Mouse (Mus musculus) large intestine, adult 2 months (tissue): ENCODE measurements around the gene Lif. TPM values are rescaled to one million over a fixed set of nuclear protein-coding genes. Genes with fewer than 3 reads are reported as not detected.

ENCODE experiments used
- DNase-seq: peaks from one replicate; pipeline ENCODE4 v3.0.0-alpha.2; 2012; ENCODE audit warnings: low read depth, low spot score
- WGBS: fragments of 180-500 bp; shearing (Covaris S2); methylation state at CpG from one replicate; pipeline ENCODE4 v1.1.7; 2018; 5-methylcytosine and 5-hydroxymethylcytosine counted together
- polyA plus RNA-seq: library from polyadenylated mRNA; depleted of rRNA; stranded (reverse); fragments of >200 nt; gene quantifications from 2 replicates; pipeline ENCODE4 v1.2.3, GENCODE M21; 2012; rRNA removed

Gene Lif
- polyA plus RNA-seq, 1 experiment = 2.9 TPM

- no peak for DNase-seq
- 86% methylated on average over 4 of the region's 4 CpGs for WGBS
Observed at GRCm38 (mm10) chr11:4309613-4310012, 52.3 kb downstream of the Lif start.

DNA sequence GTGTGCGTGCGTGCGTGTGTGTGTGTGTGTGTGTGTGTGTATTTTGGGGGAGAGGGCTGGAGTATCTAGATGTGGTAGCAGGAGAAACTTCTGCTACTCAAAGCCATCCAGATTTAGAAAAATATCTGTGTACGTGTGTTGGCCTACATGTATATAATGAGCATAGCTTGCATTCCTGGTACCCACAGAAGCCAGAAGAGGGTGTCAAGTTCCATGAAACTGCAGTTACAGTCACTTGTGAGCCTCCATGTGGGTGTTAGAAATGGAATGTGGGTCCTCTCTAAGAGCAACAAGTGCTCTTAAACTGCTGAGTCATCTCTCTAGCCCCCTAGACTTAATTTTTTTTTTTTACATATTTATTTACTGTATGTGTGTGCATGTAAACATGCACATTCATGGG is 53.0 kb downstream of the Lif start:
- no peak for DNase-seq
- WGBS = 85% methylated on average over 4 of the region's 4 CpGs

DNA sequence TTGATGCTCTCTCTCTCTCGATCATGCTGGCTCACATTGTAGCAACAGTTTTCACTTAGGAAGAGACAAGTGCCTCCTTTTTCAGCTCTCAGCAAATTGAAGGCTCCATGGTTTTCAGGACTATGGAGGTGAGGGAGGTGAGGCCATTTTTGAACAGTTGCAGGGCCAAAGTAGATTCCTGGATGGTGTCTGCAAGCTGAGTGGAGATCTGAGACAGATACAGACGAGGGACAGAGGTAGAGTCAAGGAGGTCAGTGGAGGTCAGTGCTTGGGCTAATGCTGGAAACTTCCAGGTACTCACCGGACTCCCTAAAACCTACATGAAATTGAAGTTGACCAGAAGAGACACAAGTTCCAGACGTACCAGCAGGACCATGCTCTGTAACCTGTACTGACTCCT is 54.8 kb downstream of the Lif start:
- DNase-seq = no peak
- 88% methylated on average over 4 of the region's 4 CpGs for WGBS

GRCm38 (mm10) chr11:4317287-4317686 is 59.9 kb downstream of the Lif start:
- no peak for DNase-seq
- WGBS = 56% methylated on average over 5 of the region's 5 CpGs

DNA sequence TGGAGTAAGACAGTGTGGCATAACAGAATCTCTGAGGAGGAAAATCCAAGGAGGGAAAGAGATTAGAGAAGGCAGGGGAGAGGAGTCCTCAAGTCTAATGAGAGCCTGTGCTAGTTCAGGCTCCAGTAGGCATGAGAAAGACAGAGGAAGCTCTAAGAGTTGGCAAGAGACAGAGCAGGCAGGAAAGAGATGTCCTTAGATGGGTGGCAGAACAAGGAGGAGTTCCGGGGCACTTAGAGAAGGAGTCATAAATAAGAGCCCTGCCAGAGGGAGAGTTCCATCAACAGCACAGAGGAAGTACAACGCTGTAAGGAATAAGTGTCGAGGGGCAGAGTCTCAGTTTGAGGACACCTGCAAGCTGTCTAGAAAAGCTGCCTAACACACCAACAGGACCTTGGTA is 60.7 kb downstream of the Lif start:
- DNase-seq = no peak
- WGBS = 14% methylated on average over 3 of the region's 3 CpGs

DNA sequence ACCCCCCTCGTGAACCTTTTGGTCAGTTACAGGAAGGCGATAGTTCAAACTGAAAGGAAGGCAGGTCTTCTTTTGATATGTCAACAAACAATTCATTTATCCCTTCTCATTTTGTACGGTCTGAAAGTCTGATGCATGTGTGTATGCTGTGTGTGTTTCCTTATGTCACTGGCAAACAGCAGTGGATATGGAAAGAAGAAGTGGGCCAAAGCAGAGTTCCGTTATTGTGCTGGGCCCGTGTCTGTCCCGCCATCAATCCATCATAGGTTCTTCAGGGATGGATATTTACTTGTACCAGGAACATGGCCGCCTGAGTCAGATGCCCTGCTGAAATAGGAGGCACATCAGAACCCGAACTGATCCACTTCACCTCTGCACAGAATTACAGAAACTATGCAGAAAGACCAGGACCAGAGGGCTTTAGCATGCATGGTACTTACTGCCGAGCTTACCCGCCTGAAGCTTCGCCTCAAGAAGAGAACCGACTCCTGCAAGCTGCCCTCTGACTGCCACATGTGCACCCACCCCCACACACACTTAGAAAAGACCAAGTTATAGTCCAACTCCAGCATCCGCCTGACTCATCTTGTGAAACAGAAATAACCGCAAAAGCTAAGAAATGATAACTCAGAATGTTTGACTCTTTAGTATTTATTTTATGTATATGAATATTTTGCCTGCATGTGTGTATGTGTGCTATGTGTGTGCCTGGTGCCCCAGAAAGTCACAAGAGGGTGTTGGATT is 62.0 kb downstream of the Lif start:
- no peak for DNase-seq
- 86% methylated on average over 14 of the region's 14 CpGs for WGBS

DNA sequence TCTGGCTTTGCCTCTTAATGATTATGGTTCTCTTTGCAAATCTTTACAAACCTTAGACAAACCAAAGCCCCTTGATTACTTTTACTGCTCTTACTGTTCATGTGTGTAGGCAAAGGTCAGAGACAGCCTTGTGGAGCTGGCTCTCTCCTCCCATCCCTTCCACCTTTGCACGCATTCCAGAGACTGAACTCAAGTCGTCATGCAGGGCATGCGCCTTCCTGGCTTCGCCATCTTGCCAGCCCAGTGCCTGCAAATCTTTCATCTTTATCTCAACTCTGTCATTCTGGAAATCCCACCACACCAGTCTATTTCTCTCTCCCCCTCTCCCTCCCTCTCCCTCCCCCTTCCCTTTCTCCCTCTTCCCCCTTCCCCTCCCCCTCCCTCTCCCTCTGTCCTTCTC is 63.5 kb downstream of the Lif start:
- WGBS = 88% methylated on average over 4 of the region's 4 CpGs

More for the DNA sequence above, 63.5 kb downstream of the Lif start:
- no peak for DNase-seq

Other genes starting within 250 kb of the Lif start
- gene Sec14l4, start 226.1 kb upstream of the Lif start, polyA plus RNA-seq = 0.05 TPM in 1 of 2 replicates, not detected in the other
- not detected in 2 replicates for gene Sec14l3, start 192.7 kb upstream of the Lif start, polyA plus RNA-seq
- gene Mtfp1, start 162.1 kb upstream of the Lif start, polyA plus RNA-seq = 18.0 and 26.5 TPM in 2 replicates
- gene Sec14l2, start 134.1 kb upstream of the Lif start, polyA plus RNA-seq = 15.1 and 54.4 TPM in 2 replicates
- gene Rnf215, start 122.4 kb upstream of the Lif start, polyA plus RNA-seq = 16.1 and 16.4 TPM in 2 replicates
- 2.7 and 2.9 TPM in 2 replicates for gene Ccdc157, start 97.3 kb upstream of the Lif start, polyA plus RNA-seq
- 21.0 and 27.8 TPM in 2 replicates for gene Sf3a1, start 97.2 kb upstream of the Lif start, polyA plus RNA-seq
- gene Tbc1d10a, start 70.8 kb upstream of the Lif start, polyA plus RNA-seq = 30.9 and 35.5 TPM in 2 replicates
- gene Castor1, start 39.3 kb upstream of the Lif start, polyA plus RNA-seq = 3.4 and 4.5 TPM in 2 replicates
- gene Osm, start 21.1 kb upstream of the Lif start, polyA plus RNA-seq = 0.44 and 0.60 TPM in 2 replicates
- 0.09 and 0.14 TPM in 2 replicates for gene Hormad2, start 183.5 kb downstream of the Lif start, polyA plus RNA-seq